Mouse (Mus musculus) megakaryocyte progenitor cell, adult 5-6 weeks (primary cell): Measurements from ENCODE around the gene Ndst2. TPM values are rescaled to one million over a fixed set of nuclear protein-coding genes. Genes with fewer than 3 reads are reported as not detected.

Experiments
- total RNA-seq, 2 experiments: library from RNA; stranded (forward) in 1 of 2; stranded (reverse) in 1 of 2; fragments of 157-497, 149-512 nt in 1 of 2; fragments of 200-1000 nt in 1 of 2; gene quantifications; 2 replicates each; pipeline versions ENCODE4 v1.2.3 to v1.2.4; 2015 to 2017

Gene Ndst2
- total RNA-seq, 2 experiments from 2014 or later: 6.6 to 21.2 TPM

Other genes starting within 250 kb of the Ndst2 start
- 1.1 and 2.1 TPM in 2 replicates for gene Mss51, start 237.7 kb downstream of the Ndst2 start, total RNA-seq (2015)
- gene Mss51, start 237.7 kb downstream of the Ndst2 start, total RNA-seq (2017): 0.29 and 0.74 TPM in 2 replicates
- 166 and 169 TPM in 2 replicates for gene Ppp3cb, start 188.0 kb downstream of the Ndst2 start, total RNA-seq (2015)
- 56.9 and 68.0 TPM in 2 replicates for gene Ppp3cb, start 188.0 kb downstream of the Ndst2 start, total RNA-seq (2017)
- gene Usp54, start 93.5 kb downstream of the Ndst2 start, total RNA-seq (2015): 5.3 and 7.0 TPM in 2 replicates
- 3.2 and 6.5 TPM in 2 replicates for gene Usp54, start 93.5 kb downstream of the Ndst2 start, total RNA-seq (2017)
- not detected in 2 replicates for gene Myoz1, start 78.0 kb downstream of the Ndst2 start, total RNA-seq (2015)
- gene Myoz1, start 78.0 kb downstream of the Ndst2 start, total RNA-seq (2017): 0.68 TPM in 1 of 2 replicates, not detected in the other
- 0.10 TPM in 1 of 2 replicates, not detected in the other for gene Synpo2l, start 66.2 kb downstream of the Ndst2 start, total RNA-seq (2015)
- gene Synpo2l, start 66.2 kb downstream of the Ndst2 start, total RNA-seq (2017): 0.20 TPM in 1 of 2 replicates, not detected in the other
- 40.1 and 40.5 TPM in 2 replicates for gene Sec24c, start 60.3 kb downstream of the Ndst2 start, total RNA-seq (2015)
- 88.7 and 97.9 TPM in 2 replicates for gene Sec24c, start 60.3 kb downstream of the Ndst2 start, total RNA-seq (2017)
- 14.3 and 15.3 TPM in 2 replicates for gene Fut11, start 39.6 kb downstream of the Ndst2 start, total RNA-seq (2015)
- 5.3 and 5.7 TPM in 2 replicates for gene Fut11, start 39.6 kb downstream of the Ndst2 start, total RNA-seq (2017)
- 163 and 169 TPM in 2 replicates for gene Chchd1, start 31.6 kb downstream of the Ndst2 start, total RNA-seq (2015)
- gene Chchd1, start 31.6 kb downstream of the Ndst2 start, total RNA-seq (2017): 104 and 110 TPM in 2 replicates
- gene Zswim8, start 27.0 kb downstream of the Ndst2 start, total RNA-seq (2015): 19.5 and 23.4 TPM in 2 replicates
- gene Zswim8, start 27.0 kb downstream of the Ndst2 start, total RNA-seq (2017): 19.1 and 23.5 TPM in 2 replicates
- gene Camk2g, start 59.5 kb upstream of the Ndst2 start, total RNA-seq (2015): 22.9 and 29.1 TPM in 2 replicates
- gene Camk2g, start 59.5 kb upstream of the Ndst2 start, total RNA-seq (2017): 47.5 and 52.5 TPM in 2 replicates
- gene Plau, start 102.1 kb upstream of the Ndst2 start, total RNA-seq (2015): 3.4 TPM in 2 replicates
- 6.9 and 7.6 TPM in 2 replicates for gene Plau, start 102.1 kb upstream of the Ndst2 start, total RNA-seq (2017)
- 42.9 and 50.6 TPM in 2 replicates for gene Vcl, start 194.8 kb upstream of the Ndst2 start, total RNA-seq (2015)
- 30.0 and 32.3 TPM in 2 replicates for gene Vcl, start 194.8 kb upstream of the Ndst2 start, total RNA-seq (2017)